Mouse (Mus musculus): ENCODE data around the gene Mgl2.
"Not testable (repeated sequence)": the region's sequence is repeated elsewhere in the genome, so short reads cannot be mapped to it uniquely, and the experiment has no call there.

The Mgl2 gene

DNA sequence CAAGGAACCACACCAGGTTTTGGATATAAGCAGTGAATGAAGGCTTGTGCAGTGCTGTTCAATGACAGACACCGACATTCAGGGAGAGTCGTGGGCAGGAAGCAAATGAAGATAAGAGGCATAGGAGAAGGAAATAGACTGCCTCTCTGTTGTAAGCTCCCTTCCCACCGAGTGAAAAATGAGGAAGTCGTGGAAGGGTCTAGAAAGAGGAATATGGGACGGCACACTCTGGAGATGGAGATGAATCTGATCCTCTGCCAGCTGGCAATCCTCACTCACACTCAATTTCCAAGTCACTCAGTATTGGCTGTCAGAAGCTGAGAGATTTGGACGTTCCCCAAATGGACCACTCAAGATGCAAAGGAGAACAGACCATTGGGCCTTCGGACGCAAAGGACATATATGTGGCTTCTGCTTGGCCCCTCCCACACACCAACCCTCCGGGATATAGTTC lies at the start of gene Mgl2:
Gene Mgl2, plus strand, starts transcription at position 404 of the 454 bp plus-strand sequence.
- no peak for DNase-seq (ENCODE audit: low spot score in 2 of 2)

DNA sequence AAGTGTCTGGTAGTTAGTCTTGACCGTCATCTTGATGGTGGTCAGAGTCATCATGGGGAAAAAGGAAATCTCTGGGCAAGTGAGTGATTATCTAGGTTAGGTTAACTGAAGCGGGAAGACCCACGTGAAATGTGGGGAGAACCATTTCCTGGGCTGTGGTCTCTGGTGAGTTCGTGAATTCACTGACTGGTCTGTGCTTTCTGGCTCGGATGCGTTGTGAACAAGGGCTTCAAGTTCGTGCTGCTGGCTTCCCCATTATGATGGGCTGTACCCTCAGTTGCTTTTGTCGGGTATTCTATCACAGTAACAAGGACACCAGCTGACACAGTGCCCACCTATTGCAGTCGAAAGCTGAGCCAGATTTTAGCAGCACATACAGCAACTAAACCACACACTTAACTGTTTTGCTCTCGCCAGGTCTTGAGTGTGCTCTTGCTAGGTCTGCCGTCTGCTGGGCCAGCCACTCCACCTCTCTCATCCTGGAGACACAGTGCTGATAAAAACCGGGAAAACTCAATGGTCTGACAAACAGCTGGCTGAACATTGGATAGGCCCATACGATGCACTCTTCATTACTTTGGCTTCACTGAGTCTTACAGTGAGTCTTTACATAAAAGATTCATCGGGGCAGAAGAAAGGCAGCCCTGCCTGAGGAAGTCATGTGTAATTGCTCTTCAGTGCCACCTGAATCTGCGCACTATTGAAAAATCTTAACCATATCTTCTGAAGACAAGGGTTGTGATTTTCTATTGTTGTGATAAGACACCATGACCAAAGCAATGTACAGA lies 49.1 kb upstream of the Mgl2 start:
- no peak for DNase-seq (ENCODE audit: low spot score in 2 of 2)

DNA sequence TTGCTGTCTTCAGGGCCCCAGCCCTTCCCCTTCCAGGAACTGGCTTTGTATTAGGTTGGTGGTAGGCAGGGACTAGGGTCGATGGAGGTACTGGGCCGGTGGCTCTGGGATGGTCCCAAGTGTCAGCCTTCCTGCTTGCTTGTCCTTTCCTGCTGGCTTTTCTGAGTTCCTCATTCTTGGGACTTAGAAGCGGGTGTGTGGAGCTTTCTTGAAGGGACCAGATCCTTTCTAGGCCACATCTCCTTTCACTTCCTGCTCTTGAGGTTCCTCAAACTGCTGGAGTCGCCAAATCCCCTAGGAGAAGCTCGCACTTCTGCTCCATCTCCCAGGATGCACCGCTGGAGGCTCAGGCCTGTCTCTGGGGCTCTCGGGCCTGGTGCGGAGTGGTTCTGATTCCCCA lies 45.6 kb upstream of the Mgl2 start:
- no peak for DNase-seq (ENCODE audit: low spot score in 2 of 2)

DNA sequence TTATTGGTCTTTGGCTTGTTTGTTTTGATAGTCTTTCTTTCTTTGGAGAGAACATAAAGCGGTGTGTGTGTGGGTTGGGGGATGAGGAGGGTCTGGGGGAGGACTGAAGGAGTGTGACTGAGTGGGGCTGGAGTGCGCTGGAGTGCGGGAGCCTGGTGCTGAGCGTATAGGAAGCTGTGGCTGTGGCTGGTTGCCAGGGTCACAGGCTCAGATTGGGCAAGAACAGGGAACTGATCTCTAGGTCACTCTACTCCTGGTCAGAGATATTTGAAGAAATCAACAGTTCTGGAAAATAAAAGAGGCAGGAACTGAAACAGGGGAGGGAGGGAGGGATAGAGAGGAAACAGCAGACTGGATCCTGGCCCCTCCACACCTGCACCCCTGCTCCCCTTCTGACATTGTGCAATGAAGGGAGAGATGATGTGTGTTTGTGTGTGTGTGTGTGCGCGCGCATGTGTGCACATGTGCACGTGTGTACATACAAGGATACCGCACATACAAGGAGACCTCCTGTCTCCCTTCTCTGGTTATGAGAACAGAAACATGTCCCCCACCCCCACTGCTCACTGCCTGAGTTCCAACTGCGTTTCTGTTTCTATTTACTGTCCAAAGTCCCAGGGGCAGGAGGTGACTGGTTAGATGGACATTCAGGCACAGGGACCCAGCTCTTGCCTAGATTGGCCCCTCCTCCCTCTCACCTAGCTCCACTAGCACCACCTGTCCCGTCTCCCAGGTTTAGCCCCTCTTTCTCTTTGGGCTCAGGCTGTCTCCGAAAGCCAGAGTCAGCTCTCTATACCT lies 37.9 kb upstream of the Mgl2 start, which contains the start of gene Asgr2:
Gene Asgr2, plus strand, starts transcription at position 659 of the 798 bp plus-strand sequence.
- DNase-seq (ENCODE audit: low spot score in 2 of 2), result no peak

DNA sequence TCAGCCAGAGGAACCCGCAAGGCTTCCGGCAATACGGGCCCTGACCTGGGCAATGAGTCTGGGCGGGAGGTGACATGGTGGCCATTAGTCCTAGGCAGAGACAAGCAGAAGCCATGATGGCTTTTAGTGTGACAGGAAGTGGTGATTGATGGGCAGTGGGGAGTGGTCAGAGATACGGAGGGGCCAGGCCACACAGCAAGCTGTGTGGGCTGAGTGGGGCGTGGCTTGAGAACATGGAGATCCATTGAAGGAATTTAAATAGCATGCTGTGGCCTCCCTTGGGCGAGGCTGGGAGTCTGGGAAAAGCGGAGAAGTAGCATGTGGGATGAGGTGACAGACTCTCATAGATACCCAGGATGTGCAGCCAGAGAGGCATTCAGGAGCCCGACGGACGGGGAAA lies 32.7 kb upstream of the Mgl2 start:
- no peak for DNase-seq (ENCODE audit: low spot score in 2 of 2)

DNA sequence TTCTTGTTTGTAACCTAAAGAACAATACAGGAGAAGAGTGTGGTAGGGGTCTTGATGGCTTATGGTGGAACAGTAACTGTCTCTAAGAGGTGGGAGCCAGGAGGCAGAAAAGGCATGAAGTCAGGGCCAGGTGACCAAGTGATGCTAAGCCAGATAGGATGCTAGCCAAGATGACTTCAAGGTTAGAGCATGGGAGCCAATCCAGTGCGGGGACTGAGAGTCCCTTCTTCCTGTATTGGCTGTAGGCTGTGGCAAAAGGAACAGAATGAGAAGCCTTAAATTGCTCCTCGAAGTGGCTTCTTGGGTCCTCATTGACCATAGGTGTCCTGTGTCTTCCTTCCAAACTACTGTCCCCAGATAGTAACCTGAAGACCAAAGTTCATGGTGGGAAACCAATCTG lies 31.0 kb upstream of the Mgl2 start:
- no peak for DNase-seq (ENCODE audit: low spot score in 2 of 2)

DNA sequence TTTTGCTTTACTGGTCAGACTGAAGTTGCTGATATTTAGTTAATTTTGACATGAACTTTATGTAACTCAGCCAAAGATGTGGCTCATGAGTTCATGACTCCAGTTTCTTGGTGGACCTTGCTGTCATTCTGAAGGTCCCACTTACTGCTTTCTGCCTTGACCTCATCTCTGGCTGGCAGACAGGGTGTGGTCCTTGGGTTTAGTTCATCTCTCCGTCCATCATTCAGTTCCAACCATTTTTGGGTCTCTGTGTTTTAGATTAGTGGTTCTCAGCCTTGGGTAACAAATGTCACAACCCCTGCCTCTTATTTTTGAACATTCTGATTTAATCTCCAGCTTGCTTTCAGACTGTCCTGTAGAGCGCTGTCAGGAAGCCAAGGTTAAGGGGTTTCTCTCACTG lies 30.3 kb upstream of the Mgl2 start:
- DNase-seq (ENCODE audit: low spot score in 2 of 2), result no peak

DNA sequence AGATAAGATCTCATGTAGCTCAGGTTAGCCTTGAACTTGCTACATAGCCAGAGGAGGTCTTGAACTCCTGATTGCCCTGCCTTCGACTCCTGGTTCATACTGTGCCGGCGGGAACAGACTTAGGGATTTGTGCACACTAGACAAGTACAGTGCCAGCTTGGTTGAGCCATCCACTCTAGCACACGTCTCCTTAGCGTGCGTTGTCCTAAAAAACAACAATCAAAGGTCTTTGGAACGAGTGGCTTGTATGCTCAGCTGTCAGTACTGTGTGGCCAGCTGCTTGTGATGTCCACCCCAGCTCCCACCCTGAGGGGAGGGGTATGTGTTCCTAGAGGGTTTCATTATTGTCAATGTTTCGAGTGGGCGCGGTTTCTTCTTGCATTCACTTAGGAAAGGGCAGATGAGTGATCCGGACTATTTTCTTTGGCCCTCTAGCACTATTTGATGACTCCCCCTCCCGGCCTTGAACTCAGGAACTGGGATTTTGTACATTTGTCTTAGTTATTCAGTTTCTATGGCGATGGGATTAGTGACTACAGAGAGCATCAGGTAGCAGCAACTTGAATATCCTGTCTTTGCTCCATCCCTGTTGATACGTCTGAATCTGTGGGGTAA lies 26.3 kb upstream of the Mgl2 start:
- DNase-seq (ENCODE audit: low spot score in 2 of 2), result no peak

DNA sequence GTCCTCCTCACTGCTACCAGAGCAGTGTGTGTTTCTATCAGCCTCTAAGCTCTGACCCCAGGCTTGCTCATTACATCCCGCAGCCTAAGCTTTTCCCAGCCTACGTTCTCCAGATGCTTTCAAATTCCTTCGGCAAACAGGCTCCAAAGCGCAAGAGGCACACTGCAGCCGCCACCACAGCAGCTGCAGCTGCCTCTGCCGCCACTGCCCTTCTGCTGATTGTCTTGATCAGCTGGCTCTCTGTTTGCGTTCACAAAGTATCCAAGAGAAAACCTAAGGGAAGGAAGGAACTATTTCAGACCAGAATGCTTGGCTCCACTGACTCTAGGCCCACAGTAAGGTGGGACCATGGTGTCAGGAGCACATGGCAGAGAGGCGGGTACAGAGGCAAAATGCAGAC lies 23.0 kb upstream of the Mgl2 start:
- no peak for DNase-seq (ENCODE audit: low spot score in 2 of 2)

DNA sequence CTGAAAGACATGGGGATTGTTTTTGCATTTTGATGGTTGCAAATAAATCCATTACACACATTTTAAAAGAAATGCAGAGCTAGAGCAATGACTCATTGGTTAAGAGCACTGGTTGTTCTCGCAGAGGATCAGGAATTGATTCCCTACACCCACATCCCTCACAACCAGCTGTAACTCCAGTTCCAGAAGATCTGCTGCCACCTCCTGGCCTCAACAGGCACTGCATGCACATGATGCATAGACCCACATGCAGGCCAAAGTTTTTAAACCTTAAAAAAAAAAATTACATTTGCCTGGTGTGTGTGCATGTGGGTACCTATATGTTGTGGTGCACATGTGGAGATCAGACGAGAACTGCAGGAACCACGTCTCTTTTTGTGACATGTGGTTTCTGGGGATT lies 20.0 kb upstream of the Mgl2 start:
- DNase-seq (ENCODE audit: low spot score in 2 of 2), result peak in 1 of 2 experiments; percentile 5

DNA sequence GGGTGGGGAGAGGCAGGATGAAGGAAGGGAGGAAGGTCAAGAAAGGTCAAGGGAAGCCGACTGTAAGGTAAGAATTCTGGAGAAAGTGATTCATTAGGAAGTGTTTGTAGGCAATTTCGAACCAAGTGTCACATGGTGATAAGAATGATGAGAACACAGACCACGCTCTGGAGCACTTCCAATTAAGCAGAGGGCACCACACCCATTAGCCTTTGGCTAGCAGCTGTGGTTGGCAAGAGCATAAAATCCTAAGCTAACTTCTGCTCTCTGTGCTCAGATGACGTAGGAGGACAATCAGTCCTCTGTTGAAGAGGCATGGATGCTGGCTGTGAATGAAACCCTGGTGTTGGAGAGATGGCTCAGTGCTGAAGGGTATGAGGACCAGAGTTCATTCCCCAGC lies 15.6 kb upstream of the Mgl2 start:
- no peak for DNase-seq (ENCODE audit: low spot score in 2 of 2)

DNA sequence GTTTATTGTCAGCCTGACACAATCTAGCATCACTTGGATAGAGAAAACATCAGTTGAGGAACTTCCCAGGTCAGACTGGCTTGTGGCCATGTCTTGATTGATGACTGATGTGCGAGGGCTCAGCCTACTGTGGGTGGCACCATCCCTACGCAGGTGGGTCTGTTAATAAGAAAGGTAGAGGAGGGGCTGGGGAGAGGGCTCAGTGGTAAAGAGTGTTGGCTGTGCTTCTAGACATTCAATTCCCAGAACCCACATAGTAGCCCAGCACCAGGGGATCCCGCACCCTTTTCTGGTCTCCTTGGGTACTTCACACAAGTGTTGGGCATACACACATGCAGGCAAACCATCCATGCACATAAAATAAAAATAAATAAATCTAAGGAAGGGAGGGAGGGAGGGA lies 14.2 kb upstream of the Mgl2 start:
- DNase-seq (ENCODE audit: low spot score in 2 of 2), result no peak

DNA sequence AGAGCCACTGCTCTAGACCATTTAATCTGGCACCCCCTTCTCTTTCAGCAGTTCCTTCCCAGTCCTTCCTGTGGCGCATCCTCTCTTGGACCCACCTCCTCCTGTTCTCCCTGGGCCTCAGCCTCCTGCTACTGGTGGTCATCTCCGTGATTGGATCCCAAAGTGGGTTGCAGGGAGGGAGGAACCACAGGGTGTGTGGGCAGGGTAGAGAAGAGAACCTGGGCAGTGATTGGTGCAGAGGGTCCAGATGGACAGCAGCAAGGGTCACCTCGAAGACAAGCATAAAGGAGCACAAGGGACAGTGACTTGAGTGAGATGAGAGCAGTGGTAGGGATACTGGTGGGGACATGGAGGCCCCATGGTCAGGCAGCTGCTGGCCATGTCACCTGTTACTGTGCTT lies 4.9 kb downstream of the Mgl2 start:
- not testable (repeated sequence) for DNase-seq (ENCODE audit: low spot score in 2 of 2)

DNA sequence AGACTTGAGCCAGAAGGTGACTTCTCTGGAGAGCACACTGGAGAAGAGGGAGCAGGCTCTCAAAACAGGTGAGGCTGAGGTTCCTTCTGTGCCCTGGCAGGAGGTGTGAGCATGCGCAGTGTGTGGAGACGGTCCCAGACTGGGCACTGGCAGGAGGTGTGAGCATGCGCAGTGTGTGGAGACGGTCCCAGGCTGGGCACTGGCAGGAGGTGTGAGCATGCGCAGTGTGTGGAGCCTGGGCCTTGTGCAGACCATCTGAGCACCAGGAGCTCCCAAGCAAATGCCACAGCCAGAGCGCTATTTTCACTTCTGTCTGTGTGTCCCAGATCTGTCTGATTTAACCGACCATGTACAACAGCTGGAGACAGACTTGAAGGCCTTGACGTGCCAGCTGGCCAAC lies 5.8 kb downstream of the Mgl2 start:
- not testable (repeated sequence) for DNase-seq (ENCODE audit: low spot score in 2 of 2)

DNA sequence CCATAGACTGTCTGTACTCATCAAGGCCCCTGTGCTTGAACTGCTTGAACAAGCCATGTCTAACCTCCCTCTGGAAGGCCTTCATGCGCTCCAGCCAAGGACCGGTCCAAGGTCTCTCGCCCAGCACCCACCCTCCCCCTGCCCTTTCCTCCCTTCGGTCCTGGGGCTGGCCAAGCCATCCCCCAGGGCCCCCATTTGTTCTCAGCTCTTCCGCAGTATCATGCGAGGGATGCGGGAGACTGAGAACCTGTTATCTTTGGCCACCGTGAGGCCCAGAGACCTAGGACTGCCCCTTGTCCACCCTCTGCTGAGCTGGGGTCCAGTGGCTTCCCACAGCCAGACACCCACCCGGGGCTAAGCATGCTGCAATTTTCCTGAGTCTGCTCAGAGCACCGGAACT lies 9.0 kb downstream of the Mgl2 start:
- no peak for DNase-seq (ENCODE audit: low spot score in 2 of 2)

DNA sequence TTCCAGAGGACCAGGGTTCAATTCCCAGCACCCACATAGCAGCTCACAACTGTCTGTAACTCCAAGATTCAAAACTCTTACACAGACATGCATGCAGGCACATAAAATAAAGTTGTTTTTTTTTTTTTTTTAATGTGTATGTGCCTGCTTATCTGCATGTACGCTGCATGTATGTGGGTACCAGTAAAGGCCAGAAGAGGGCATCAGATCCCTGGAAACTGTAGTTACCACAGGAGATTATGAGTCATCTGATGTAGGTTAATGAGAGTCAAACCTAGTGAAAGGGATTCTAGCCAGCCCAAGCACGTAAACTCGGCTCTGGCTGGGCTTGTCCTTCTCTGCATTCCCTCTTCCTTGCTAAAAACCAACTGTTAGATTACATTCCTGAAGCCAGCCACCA lies 20.9 kb downstream of the Mgl2 start:
- DNase-seq (ENCODE audit: low spot score in 2 of 2), result no peak

DNA sequence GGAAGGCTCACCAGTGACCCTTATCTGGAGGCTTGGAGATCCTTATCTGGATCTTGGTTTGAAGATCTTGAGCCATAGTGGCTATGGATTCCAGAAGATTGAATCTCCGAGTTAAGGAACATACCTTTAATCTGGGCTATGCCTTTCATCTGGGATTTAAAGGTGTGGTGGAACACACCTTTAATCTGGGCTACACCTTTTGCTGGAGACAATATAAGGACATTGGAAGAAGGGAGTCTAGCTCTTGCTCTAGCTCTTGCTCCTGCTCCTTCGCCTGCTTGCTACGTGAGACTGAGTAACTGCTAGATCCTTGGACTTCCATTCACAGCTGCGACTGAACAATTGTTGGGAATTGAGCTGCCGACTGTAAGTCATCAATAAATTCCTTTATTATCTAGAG lies 25.8 kb downstream of the Mgl2 start, which contains the start of gene Clec10a:
Gene Clec10a, plus strand, starts transcription at position 301 of the 400 bp plus-strand sequence.
- DNase-seq (ENCODE audit: low spot score in 2 of 2), result not testable (repeated sequence)

DNA sequence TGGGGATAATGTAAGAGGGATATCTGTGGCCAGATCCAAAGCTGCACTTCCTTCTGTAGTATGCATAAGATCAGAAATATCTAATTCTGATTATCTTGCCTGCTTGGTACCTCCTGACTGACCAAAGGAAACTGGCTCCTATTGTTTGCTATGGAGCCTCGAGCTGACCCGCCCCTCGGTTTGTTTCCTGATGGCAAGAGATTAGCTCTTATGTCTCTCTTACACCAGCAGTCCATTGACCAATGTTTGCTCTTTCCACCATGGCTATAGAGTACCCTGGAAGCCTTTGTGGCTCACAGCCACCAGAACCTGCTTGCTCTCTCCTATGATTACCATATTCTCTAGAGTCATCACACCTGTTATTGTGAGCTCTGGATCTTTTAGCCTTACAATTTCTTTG lies 32.2 kb downstream of the Mgl2 start:
- DNase-seq (ENCODE audit: low spot score in 2 of 2), result no peak

DNA sequence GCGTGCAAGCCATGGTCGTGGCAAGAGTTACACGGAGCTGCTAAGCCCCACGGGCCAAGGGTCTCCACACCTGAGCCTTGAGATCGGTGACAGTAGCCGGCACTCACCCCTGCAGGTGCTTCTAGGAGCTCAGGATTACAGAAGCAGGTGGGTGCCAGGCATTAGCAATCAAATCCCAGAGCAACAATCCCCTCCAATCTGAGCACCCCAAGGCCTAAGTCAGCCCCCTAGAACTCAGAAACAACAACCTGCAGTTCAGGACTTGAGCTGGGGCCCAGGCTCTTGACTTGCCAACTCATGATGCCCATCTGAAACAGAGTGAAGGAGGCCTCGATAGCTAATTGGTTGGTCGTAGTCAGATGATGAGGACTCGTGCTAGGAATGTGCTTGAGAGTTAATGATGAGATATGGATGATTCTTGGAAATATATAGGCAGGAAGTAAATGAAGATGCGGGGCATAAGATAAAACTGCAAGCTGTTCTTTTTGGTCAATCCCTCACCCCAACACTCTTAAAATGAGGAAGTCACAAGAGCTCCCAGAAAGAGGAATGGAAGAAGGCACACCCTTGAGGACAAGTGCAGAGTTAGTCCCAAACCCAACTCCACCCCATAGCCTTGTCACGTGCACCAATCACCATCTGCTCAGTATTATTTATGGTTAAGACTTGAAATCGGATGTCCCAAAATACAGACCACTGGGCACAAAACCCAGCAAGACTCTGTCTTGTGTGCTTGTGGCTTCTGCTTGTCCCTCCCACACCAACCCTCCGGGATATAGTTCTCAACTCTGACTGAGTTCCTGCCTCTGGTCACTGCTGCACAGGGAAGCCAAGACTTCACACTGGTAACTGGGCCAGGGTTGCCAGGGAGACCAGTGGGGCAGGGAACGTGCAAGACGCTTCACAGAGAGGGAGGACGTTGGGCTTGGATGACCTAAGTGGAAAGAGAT lies 36.1 kb downstream of the Mgl2 start:
- no peak for DNase-seq (ENCODE audit: low spot score in 2 of 2)

DNA sequence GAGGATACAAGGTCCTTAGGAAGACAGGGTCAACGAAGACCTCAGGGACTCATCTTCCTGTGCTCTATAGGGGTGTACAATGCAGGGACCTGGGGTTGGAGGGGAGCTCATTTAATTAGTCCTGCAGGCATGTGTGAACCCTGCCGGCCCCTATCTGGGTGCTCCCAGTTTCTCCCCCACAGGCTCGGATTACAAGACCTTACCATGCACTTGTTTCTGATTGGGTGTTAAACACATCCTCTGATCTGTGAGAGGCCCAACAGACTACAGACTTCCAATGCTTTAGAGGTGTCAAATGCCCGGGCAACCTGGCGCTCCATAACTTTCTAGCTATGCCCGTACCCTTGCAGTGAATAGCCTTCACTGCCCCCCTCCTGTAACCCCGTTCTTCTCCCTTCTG lies 38.0 kb downstream of the Mgl2 start:
- DNase-seq (ENCODE audit: low spot score in 2 of 2), result no peak

DNA sequence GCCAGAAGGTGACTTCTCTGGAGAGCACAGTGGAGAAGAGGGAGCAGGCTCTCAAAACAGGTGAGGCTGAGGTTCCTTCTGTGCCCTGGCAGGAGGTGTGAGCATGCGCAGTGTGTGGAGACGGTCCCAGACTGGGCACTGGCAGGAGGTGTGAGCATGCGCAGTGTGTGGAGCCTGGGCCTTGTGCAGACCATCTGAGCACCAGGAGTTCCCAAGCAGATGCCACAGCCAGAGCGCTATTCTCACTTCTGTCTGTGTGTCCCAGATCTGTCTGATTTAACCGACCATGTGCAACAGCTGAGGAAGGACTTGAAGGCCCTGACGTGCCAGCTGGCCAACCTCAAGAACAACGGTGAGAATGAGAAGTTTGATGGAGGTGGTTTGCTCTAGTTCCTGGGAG lies 39.3 kb downstream of the Mgl2 start:
- not testable (repeated sequence) for DNase-seq (ENCODE audit: low spot score in 2 of 2)
